Mouse (Mus musculus) heart, embryonic 15.5 days (tissue): Measurements from ENCODE around the gene Plxna2. TPM values are rescaled to one million over a fixed set of nuclear protein-coding genes. Genes with fewer than 3 reads are reported as not detected.

Experiments
- ATAC-seq: fragments of 200-750 bp; cut with Nextera tagmentation; replicated peaks from 2 replicates; pipeline ENCODE4 v1.8.0; 2017; ENCODE audit warnings: low read depth, moderate TSS enrichment; ENCODE audit not compliant: insufficient number of reproducible peaks, insufficient read depth, low FRiP score
- H3K27ac ChIP-seq: fragments of 300-500 bp; sonication (generic); 2 replicates; pipeline ENCODE4 v1.5.1; 2015; ENCODE audit warnings: mild to moderate bottlenecking, inconsistent platforms
- H3K27me3 ChIP-seq: fragments of 300-500 bp; sonication (generic); 2 replicates; pipeline ENCODE4 v1.6.1; 2015; ENCODE audit warnings: inconsistent platforms
- H3K36me3 ChIP-seq: fragments of 300-500 bp; sonication (generic); 2 replicates; pipeline ENCODE4 v1.6.1; 2015; ENCODE audit warnings: mild to moderate bottlenecking, inconsistent platforms
- H3K4me1 ChIP-seq: fragments of 300-500 bp; sonication (generic); replicated peaks from 2 replicates; pipeline ENCODE4 v1.6.1; 2015; ENCODE audit warnings: inconsistent platforms
- H3K4me2 ChIP-seq: fragments of 300-500 bp; sonication (generic); 2 replicates; pipeline ENCODE4 v1.6.1; 2015; ENCODE audit warnings: inconsistent platforms, mild to moderate bottlenecking, moderate library complexity
- H3K4me3 ChIP-seq: fragments of 300-500 bp; sonication (generic); 2 replicates; pipeline ENCODE4 v1.5.1; 2015; ENCODE audit warnings: mild to moderate bottlenecking, inconsistent platforms
- H3K9ac ChIP-seq: fragments of 300-500 bp; sonication (generic); 2 replicates; pipeline ENCODE4 v1.6.1; 2015; ENCODE audit warnings: mild to moderate bottlenecking, inconsistent platforms
- H3K9me3 ChIP-seq: fragments of 300-500 bp; sonication (generic); replicated peaks from 2 replicates; pipeline ENCODE4 v1.6.1; 2016; ENCODE audit warnings: inconsistent platforms
- WGBS: fragments of 180-500 bp; shearing (Covaris S2); methylation state at CpG from one replicate; pipeline ENCODE4 v1.1.7; 2015; ENCODE audit warnings: mixed read lengths; 5-methylcytosine and 5-hydroxymethylcytosine counted together
- polyA plus RNA-seq: library from polyadenylated mRNA; unstranded; fragments of >200 nt; fragmentation: Nextera tagmentation; extraction: Ambion mirVana; gene quantifications from 2 replicates; pipeline ENCODE4 v1.2.1, GENCODE M21; 2015

The Plxna2 gene
- polyA plus RNA-seq, 1 experiment from 2014 or later: 4.6 TPM

DNA sequence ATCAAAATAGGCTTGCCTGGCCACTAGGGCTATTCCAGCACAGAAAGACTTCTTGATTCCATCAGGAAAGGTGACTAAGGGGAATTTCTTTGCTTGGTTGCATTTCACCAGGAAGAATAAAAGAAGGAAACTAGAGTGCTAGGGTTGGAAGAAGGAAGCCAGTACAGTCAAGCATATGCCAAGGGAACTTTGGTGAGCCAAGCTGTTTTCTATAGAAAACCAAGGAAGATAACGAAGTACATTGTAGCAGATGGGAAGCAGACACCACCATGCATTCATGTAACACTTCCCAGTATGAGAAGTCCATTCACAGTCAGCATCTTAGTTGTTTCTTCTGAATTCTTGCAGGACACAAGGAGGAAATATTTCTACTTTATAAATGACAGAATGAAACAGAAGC, 5.4 kb upstream of the Plxna2 start:
- H3K4me2 ChIP-seq: no peak overlapping the region
- no peaks in the 10 kb centered on the region for H3K27me3 ChIP-seq
- H3K4me1 ChIP-seq: peaks cover 31% of the 10 kb centered on the region
- H3K9me3 ChIP-seq: no peaks in the 10 kb centered on the region
- H3K9ac ChIP-seq: no peak overlapping the region
- H3K27ac ChIP-seq: no peak overlapping the region
- WGBS: 74% methylated on average over 1 of the region's 1 CpGs
- H3K36me3 ChIP-seq: no peaks in the 10 kb centered on the region
- no peak for ATAC-seq
- no peak overlapping the region for H3K4me3 ChIP-seq

DNA sequence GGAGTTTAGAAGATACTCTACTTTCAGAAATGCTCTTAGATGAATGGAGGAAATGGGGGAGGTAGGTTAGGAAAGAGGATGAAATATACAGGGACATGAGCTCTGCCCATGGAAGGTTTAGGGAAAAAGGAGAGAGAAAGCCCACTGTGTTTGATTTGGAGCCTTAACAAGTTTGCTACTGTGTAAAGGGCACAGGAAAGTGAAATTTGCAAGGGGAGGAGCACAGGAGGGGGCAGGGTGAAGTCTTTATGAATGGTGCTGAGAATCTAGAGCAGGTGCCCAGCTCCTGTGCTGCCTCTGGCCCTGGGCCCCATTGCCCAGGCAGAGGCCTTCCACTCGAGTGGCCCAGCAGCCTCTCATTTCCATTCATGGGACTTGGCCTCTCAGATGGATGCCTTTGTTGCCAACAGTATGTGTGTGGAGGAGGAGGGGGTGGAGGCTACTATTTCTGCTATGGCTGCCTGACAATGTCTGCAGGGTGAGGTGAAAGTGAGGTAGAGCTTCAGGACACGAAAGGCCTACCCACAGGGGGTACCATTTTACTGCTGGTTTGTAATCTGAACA, 4.7 kb upstream of the Plxna2 start:
- no peaks in the 10 kb centered on the region for H3K9me3 ChIP-seq
- ATAC-seq: no peak
- no peak overlapping the region for H3K9ac ChIP-seq
- H3K4me1 ChIP-seq: peaks cover 31% of the 10 kb centered on the region
- H3K27me3 ChIP-seq: no peaks in the 10 kb centered on the region
- no peaks in the 10 kb centered on the region for H3K36me3 ChIP-seq
- no peak overlapping the region for H3K4me3 ChIP-seq
- no peak overlapping the region for H3K4me2 ChIP-seq
- H3K27ac ChIP-seq: peak overlapping the region; percentile 73
- 33% methylated on average over 2 of the region's 2 CpGs for WGBS

DNA sequence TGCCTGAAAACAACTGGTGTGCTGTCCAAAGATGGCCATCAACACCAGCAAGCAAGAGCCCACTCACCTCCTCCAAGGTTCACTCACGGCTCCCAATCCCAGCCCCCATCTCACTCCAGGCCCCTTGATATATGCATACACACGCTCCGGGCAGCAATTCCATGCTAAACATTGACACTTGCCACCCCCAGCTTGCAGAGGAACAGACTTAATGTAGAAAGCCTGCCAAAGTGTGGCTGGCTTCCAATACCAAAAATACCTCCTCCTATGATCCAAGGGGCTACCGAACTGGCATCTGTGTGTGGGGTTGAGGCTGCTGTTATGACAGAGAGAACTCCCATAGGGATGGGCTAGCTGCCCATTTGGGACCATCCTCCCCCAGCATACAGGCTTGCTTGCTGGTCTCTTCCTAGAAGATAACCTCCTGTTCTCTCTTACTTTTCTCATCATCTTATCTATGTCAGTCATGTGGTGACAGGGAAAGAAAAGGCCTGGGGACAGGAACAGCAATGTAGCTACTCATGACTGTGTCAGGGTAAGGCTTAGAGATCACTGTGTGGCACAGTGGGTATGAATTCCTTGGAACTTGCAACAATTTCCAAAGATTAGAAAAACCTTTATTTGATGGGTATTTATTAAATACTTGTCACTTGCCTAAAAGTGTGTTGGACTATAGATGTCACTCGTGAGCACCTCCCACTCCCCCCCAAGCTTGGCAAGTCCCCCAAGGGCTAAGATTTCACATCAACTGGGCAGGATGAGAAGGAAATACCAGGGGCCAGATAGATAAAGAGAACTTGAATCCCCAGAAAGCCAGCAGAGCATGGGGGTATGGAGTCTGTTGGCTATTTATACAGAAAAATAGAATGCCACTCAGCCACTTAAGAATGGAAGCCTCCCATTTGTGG, 3.8 kb upstream of the Plxna2 start:
- WGBS: 42% methylated on average over 5 of the region's 5 CpGs
- Histone ChIP-seq H3K27me3 (no peaks in the 10 kb centered on the region), H3K4me1 (peaks cover 36% of the 10 kb centered on the region), H3K4me2 (no peak overlapping the region), H3K36me3 (no peaks in the 10 kb centered on the region), H3K9me3 (no peaks in the 10 kb centered on the region), H3K4me3 (no peak overlapping the region), H3K27ac (peak overlapping the region; percentile 73), H3K9ac (no peak overlapping the region)
- ATAC-seq: no peak; the same call in 1 of the 2 replicates

DNA sequence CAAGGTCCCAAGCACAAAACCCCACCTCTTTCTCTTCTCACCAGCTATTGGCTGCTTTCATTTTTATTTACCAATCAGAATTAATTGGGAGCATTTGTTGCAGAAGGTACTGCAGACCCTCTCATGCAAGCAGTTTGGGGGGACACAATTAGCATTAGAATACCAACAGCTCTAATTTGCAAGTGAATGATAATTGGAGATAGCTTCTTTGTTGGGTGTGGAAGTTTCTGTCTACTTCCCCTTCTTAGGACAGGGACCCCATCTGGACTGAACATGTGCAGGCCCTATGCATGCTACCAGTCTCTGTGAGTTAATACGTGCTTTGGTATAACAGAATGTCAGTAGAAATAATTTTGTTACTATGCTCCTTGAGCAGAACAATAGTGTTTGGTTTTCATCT, 1.9 kb upstream of the Plxna2 start:
- no peaks in the 10 kb centered on the region for H3K27me3 ChIP-seq
- H3K4me3 ChIP-seq: no peak overlapping the region

DNA sequence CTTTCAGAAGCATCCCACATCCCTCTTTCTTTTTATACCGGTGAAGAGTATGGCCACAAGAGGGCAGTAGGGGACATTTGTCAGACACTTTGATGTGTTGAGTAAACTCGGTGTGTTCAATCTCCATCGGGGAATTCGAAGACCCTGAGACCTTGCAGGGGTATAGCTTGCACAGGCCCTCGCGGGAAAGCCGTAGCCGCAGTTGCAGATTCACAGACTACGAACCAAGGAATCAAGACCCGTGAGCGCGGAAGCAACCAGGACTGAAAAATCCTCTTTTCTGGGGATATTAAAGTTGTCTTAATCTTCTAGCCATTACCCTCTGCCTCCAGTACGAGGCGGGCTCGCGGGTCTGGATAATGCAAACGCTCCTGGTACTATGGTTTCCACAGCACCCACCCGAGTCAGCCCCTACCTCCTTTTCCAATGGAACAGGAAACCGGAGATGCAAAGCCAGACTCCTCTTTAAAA, 858 bp downstream of the Plxna2 start:
- peak overlapping the region; percentile 93 for H3K27ac ChIP-seq
- WGBS: 1% methylated on average over 19 of the region's 19 CpGs
- H3K4me3 ChIP-seq: peak overlapping the region; percentile 92
- ATAC-seq: no peak
- H3K9ac ChIP-seq: peak overlapping the region; percentile 89
- no peaks in the 10 kb centered on the region for H3K36me3 ChIP-seq
- peak overlapping the region; percentile 89 for H3K4me2 ChIP-seq
- H3K27me3 ChIP-seq: no peaks in the 10 kb centered on the region
- peaks cover 47% of the 10 kb centered on the region for H3K4me1 ChIP-seq
- H3K9me3 ChIP-seq: no peaks in the 10 kb centered on the region

More for the DNA sequence above, 1.9 kb upstream of the Plxna2 start:
- Histone ChIP-seq H3K9me3 (no peaks in the 10 kb centered on the region), H3K4me1 (peaks cover 35% of the 10 kb centered on the region), H3K4me2 (no peak overlapping the region), H3K9ac (no peak overlapping the region), H3K27ac (no peak overlapping the region), H3K36me3 (no peaks in the 10 kb centered on the region)
- no peak for ATAC-seq
- WGBS: 97% methylated on average over 1 of the region's 1 CpGs

DNA sequence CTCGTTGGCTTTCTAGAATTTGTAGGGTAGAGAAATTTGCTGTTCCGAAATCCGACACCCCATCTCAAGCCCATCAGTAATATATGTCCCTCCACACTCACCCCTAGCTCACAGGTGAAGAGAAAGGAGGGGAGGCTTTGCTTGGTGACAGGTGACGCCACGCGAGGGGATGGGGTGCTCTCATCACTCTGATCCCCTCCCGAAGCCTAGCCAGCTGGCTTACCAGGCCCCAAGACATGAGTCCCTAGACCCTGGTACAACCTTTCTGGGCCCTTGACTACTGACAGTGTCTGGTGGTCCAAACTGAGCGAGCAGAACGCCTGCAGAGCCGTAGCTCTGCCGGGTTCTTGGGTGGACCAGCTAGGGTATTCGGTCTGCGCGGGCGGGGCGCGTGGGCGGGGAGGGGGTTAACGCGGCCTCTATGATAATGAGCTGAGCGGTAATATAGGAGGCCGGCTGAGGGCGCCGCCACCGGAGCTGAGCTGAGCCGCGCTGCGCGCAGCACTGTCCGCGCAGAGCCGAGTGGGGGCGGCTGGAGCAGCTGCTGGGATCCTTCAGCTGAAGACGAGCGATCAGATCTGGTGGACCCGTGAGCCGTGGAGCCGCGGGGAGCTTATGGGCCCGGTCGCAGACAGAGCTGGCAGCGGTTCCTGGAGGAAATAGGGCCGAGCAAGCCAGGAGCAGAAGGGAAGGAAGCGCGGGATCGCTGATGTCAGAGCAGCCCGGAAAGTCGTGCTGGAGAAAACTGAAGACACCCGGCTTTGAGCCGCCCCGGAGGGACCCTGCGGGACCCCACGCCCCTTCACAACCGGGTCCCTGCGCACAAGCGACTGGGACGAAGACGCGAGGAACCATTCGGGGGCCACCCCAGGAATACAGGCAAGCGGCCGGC, 1.6 kb downstream of the Plxna2 start:
- under 1% methylated on average over 62 of the region's 62 CpGs for WGBS
- peaks cover 47% of the 10 kb centered on the region for H3K4me1 ChIP-seq
- peak overlapping the region; percentile 92 for H3K4me3 ChIP-seq
- H3K9ac ChIP-seq: peak overlapping the region; percentile 89
- no peaks in the 10 kb centered on the region for H3K9me3 ChIP-seq
- H3K36me3 ChIP-seq: no peaks in the 10 kb centered on the region
- no peaks in the 10 kb centered on the region for H3K27me3 ChIP-seq
- peak; percentile 93 for ATAC-seq
- H3K4me2 ChIP-seq: peak overlapping the region; percentile 89
- H3K27ac ChIP-seq: peak overlapping the region; percentile 93

DNA sequence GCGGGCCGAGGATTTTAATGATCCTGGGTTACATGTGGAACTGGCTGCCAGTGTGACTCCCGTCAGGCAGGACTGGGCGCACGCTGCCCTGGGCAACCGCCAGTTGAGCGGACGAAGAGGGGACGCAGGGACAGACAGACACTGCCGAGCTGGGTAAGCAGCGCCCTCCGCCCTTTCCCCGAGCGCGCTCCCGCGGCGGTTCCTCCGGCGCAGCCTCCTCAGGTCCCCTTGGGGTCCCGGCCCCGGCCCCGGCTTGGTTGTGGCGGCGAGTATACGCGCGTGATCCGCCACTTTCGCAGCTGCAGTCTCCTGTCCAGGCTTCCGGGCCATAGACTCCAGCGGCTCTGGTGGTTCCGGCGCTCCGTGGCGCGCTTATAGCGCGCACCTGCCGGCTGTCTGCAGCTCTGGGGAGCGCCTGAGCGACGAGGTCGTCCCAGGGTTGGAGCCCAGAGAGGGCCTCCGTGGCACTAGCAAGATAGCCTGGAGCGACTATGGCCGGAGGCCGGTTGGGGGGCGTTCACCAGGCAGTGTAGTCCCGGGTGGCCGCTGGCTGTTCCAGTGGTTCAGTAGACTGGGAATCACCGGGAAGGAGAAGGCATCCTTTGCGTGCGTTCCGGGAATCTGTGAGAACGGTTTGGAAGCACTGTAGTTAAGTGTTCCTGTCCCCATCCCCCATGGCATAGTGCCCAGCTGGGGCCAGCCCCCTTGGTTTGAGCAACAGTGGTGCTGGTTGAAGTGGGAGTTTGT, 2.4 kb downstream of the Plxna2 start:
- no peaks in the 10 kb centered on the region for H3K9me3 ChIP-seq
- peak overlapping the region; percentile 93 for H3K27ac ChIP-seq
- peak overlapping the region; percentile 89 for H3K9ac ChIP-seq
- H3K4me2 ChIP-seq: peak overlapping the region; percentile 89
- ATAC-seq: peak; percentile 42
- under 1% methylated on average over 55 of the region's 56 CpGs for WGBS
- H3K36me3 ChIP-seq: no peaks in the 10 kb centered on the region
- peaks cover 53% of the 10 kb centered on the region for H3K4me1 ChIP-seq
- H3K4me3 ChIP-seq: peak overlapping the region; percentile 92
- H3K27me3 ChIP-seq: no peaks in the 10 kb centered on the region

DNA sequence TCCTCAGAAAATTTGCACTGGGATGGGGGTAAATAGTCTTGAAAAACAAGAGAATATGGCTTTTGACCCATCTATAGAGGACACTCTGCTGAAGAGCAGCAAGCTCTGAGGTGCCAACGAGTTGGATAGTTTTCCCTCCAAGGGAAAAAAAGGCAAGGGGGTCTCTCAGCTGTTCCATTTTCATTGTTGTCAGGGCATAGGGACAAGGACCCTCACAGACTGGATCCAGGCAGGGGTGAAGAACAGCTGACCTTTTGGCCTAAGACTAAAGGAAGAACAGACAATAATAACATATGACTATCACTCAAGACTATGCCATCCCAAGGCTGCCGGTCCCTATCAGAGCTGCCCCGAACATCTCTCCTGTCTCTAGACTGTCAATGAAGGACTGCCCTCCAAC, 4.2 kb downstream of the Plxna2 start:
- Histone ChIP-seq H3K27me3 (no peaks in the 10 kb centered on the region), H3K4me3 (0 out of 2 replicates have a peak overlapping the region, but pooled peaks have one; percentile 6), H3K9me3 (no peaks in the 10 kb centered on the region), H3K4me1 (peaks cover 69% of the 10 kb centered on the region), H3K4me2 (peak overlapping the region; percentile 89), H3K36me3 (no peaks in the 10 kb centered on the region), H3K9ac (no peak overlapping the region), H3K27ac (0 out of 2 replicates have a peak overlapping the region, but pooled peaks have one; percentile 8)
- 66% methylated on average over 3 of the region's 3 CpGs for WGBS
- no peak for ATAC-seq

DNA sequence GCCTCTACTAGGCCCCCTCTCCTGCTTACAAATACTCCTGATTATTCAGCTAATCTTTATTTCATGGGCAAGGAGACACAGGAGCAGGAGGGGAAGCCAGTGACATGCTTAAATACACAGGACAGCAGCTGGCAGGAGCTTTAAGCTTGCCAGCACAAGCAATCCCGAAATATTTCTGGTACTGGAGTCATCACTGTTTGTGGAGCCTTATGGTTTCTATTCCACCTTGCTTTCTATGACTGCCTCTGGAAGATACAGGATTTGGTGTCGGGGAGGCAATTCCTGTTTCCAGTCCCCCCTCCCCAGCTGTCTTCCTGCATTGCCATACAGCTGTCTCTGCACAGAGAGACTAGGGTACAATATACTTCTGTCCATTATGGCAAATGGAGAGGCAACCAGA, 4.7 kb downstream of the Plxna2 start:
- ATAC-seq: no peak
- H3K36me3 ChIP-seq: no peaks in the 10 kb centered on the region
- no peak overlapping the region for H3K9ac ChIP-seq
- H3K4me1 ChIP-seq: peaks cover 74% of the 10 kb centered on the region
- H3K27ac ChIP-seq: peak overlapping the region; percentile 8; the same call in 1 of the 2 replicates
- no peaks in the 10 kb centered on the region for H3K9me3 ChIP-seq
- H3K4me2 ChIP-seq: peak overlapping the region; percentile 89
- 0 out of 2 replicates have a peak overlapping the region, but pooled peaks have one; percentile 6 for H3K4me3 ChIP-seq
- WGBS: 40% methylated on average over 2 of the region's 2 CpGs
- no peaks in the 10 kb centered on the region for H3K27me3 ChIP-seq

DNA sequence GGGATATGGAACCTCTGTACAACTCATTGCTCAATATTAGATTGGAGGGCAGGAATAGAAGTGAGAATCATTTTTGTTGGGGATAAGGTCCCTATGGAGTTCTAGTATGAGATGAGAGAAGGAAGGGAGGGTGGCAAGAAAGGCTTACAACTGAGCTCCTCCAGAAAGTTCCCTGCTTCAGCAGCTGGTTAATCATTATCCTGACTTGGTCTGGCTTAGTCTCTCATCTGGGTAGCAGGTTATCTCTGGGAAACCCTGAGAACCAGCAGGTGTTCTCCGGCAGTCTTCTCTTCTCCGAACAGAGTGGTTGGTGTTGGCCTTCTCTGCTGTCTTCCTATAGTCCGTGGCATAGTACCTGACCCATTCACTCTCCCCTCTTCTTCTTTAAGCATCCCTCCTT, 5.6 kb downstream of the Plxna2 start:
- ATAC-seq: no peak
- Histone ChIP-seq H3K9me3 (no peaks in the 10 kb centered on the region), H3K27ac (no peak overlapping the region), H3K9ac (no peak overlapping the region), H3K4me1 (peaks cover 84% of the 10 kb centered on the region), H3K27me3 (no peaks in the 10 kb centered on the region), H3K36me3 (no peaks in the 10 kb centered on the region), H3K4me3 (no peak overlapping the region), H3K4me2 (no peak overlapping the region)
- 84% methylated on average over 3 of the region's 3 CpGs for WGBS
